Mouse (Mus musculus) spleen, adult 2 months (tissue): Measurements from ENCODE around the gene Gm13272. TPM values are rescaled to one million over a fixed set of nuclear protein-coding genes. Genes with fewer than 3 reads are reported as not detected.
"Not testable (repeated sequence)": the region's sequence is repeated elsewhere in the genome, so short reads cannot be mapped to it uniquely, and the experiment has no call there.

Source experiments
- DNase-seq, 2 experiments: peaks; one replicate each; pipeline versions ENCODE4 v3.0.0 to v3.0.0-alpha.2; 2012 to 2021; ENCODE audit warnings: low spot score in 2 of 2, low read depth in 1 of 2
- H3K27ac ChIP-seq: fragments of 200-500 bp; 2 replicates; pipeline ENCODE4 v1.5.1; 2012; ENCODE audit warnings: low read length, inconsistent platforms; ENCODE audit not compliant: insufficient read depth
- H3K27me3 ChIP-seq: fragments of 200-500 bp; 2 replicates; pipeline ENCODE4 v1.6.1; 2012; ENCODE audit warnings: mild to moderate bottlenecking, moderate library complexity, low read length, inconsistent platforms; ENCODE audit not compliant: control insufficient read depth, insufficient read depth
- H3K36me3 ChIP-seq: fragments of 200-500 bp; 2 replicates; pipeline ENCODE4 v1.6.1; 2012; ENCODE audit warnings: mild to moderate bottlenecking, low read length, inconsistent platforms; ENCODE audit not compliant: control insufficient read depth, insufficient read depth
- H3K4me1 ChIP-seq: fragments of 200-500 bp; 2 replicates; pipeline ENCODE4 v1.6.1; 2011; ENCODE audit warnings: inconsistent platforms; ENCODE audit not compliant: control insufficient read depth, insufficient read depth, insufficient read length
- H3K4me3 ChIP-seq: fragments of 200-500 bp; 2 replicates; pipeline ENCODE4 v1.5.1; 2011; ENCODE audit warnings: mild to moderate bottlenecking, inconsistent platforms; ENCODE audit not compliant: insufficient read depth, insufficient read length; ENCODE audit errors: extremely low read depth
- CTCF ChIP-seq: fragments of 200-500 bp; IDR thresholded peaks from 2 replicates; pipeline ENCODE4 v1.5.1; 2011; ENCODE audit warnings: mild to moderate bottlenecking, inconsistent platforms; ENCODE audit not compliant: insufficient read depth, insufficient read length, insufficient replicate concordance; ENCODE audit errors: extremely low read depth
- WGBS: fragments of 180-500 bp; shearing (Covaris S2); methylation state at CpG from one replicate; pipeline ENCODE4 v1.1.7; 2018; 5-methylcytosine and 5-hydroxymethylcytosine counted together
- polyA plus RNA-seq: library from polyadenylated mRNA; depleted of rRNA; stranded (reverse); fragments of >200 nt; gene quantifications from 2 replicates; pipeline ENCODE4 v1.2.3, GENCODE M21; 2012

The Gm13272 gene
- polyA plus RNA-seq, 1 experiment: not detected

DNA sequence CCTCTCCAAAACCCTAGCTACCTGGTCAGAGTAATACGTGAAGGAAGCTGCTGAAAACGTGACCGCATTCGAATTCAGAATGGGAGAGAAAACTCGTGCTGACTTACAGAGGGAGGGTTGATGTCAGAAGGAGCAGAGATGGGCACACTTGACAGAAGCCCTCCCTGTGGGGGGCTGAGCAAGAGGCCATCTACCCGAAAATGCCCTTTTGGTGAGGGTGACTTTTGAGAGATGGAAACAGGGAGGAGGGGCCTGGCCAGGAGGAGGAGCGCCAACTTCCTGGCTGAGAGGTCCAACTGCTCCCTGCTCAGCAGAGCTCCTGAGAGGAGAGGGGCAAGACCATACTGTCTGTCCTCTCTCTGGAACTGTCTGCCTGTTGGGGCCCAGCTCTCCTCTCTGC is 2.2 kb downstream of the Gm13272 start, which contains the start of gene Ifnz:
Ifnz (plus strand) TSS at position 301 of the 400 bp plus-strand sequence.
- 2% methylated on average over 5 of the region's 7 CpGs for WGBS
- Histone ChIP-seq H3K27ac (0 out of 2 replicates have a peak within 1 kb of the TSS, but pooled peaks have one; percentile 22), H3K4me3 (peak within 1 kb of the TSS; percentile 39; the same call in 1 of the 2 replicates)
- not testable (repeated sequence) for DNase-seq, H3K27me3 ChIP-seq, H3K4me1 ChIP-seq, H3K36me3 ChIP-seq

DNA sequence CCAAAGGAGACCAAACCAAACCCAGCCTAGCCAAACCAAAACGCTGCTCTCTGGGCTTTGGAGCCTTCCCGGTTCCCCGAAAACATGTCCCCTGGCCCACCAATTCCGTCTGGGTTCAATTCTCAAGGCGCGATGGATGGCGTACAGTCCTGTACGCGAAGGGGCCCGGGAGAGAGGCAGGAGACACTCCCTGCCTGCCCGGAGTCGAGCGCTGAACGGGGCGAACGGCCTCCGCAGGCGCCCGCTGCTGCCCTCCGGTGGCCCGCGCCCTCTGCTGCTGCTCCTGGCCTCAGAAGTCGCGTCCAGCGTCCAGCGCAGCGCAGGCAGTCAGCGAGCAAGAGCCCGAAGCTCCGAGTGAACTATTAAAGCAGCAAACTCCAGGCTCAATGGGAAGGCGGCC is 2.7 kb downstream of the Gm13272 start:
- not testable (repeated sequence) for DNase-seq, H3K36me3 ChIP-seq, H3K4me1 ChIP-seq, H3K27me3 ChIP-seq
- 0 out of 2 replicates have a peak overlapping the region, but pooled peaks have one; percentile 22 for H3K27ac ChIP-seq
- H3K4me3 ChIP-seq: peak overlapping the region; percentile 39; the same call in 1 of the 2 replicates
- WGBS: 0% methylated on average over 3 of the region's 31 CpGs

DNA sequence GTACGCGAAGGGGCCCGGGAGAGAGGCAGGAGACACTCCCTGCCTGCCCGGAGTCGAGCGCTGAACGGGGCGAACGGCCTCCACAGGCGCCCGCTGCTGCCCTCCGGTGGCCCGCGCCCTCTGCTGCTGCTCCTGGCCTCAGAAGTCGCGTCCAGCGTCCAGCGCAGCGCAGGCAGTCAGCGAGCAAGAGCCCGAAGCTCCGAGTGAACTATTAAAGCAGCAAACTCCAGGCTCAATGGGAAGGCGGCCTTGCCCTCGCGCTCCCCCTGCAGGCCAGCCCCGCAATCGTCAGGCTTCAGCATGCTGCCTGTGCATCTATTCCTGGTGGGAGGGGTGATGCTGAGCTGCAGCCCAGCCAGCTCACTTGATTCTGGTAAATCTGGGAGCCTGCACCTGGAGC is 5.8 kb downstream of the Gm13272 start, which contains the start of gene Gm13276:
Gm13276 (plus strand) TSS at position 301 of the 400 bp plus-strand sequence.
- H3K27me3 ChIP-seq, H3K4me1 ChIP-seq, H3K36me3 ChIP-seq, H3K4me3 ChIP-seq, H3K27ac ChIP-seq, DNase-seq: not testable (repeated sequence)
- no CpG with 5 or more reads among the region's 27 CpGs for WGBS

DNA sequence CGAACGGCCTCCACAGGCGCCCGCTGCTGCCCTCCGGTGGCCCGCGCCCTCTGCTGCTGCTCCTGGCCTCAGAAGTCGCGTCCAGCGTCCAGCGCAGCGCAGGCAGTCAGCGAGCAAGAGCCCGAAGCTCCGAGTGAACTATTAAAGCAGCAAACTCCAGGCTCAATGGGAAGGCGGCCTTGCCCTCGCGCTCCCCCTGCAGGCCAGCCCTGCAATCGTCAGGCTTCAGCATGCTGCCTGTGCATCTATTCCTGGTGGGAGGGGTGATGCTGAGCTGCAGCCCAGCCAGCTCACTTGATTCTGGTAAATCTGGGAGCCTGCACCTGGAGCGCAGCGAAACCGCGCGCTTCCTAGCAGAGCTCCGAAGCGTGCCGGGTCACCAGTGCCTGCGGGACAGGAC is 8.8 kb downstream of the Gm13272 start, which contains the start of gene Gm13277:
Gm13277 (plus strand) TSS at position 231 of the 400 bp plus-strand sequence.
- H3K36me3 ChIP-seq, H3K4me1 ChIP-seq, H3K27me3 ChIP-seq, H3K4me3 ChIP-seq, H3K27ac ChIP-seq: not testable (repeated sequence)
- 0% methylated on average over 1 of the region's 28 CpGs for WGBS
- peak in 1 of 2 experiments; percentile 63 for DNase-seq
- TF ChIP-seq CTCF: peak; percentile 28; the same call in 1 of the 2 replicates

DNA sequence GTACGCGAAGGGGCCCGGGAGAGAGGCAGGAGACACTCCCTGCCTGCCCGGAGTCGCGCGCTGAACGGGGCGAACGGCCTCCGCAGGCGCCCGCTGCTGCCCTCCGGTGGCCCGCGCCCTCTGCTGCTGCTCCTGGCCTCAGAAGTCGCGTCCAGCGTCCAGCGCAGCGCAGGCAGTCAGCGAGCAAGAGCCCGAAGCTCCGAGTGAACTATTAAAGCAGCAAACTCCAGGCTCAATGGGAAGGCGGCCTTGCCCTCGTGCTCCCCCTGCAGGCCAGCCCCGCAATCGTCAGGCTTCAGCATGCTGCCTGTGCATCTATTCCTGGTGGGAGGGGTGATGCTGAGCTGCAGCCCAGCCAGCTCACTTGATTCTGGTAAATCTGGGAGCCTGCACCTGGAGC is 11.6 kb downstream of the Gm13272 start, which contains the start of gene Gm13278:
Gm13278 (plus strand) TSS at position 301 of the 400 bp plus-strand sequence.
- WGBS: no CpG with 5 or more reads among the region's 28 CpGs
- H3K27me3 ChIP-seq, H3K36me3 ChIP-seq, H3K4me3 ChIP-seq, DNase-seq, H3K27ac ChIP-seq, H3K4me1 ChIP-seq: not testable (repeated sequence)

- H3K36me3 ChIP-seq, H3K4me1 ChIP-seq, H3K27ac ChIP-seq, H3K4me3 ChIP-seq, H3K27me3 ChIP-seq: not testable (repeated sequence)
- peak in 1 of 2 experiments; percentile 56 for DNase-seq
- 3% methylated on average over 17 of the region's 52 CpGs for WGBS
Observed at GRCm38 (mm10) chr4:88793936-88794675, 14.5 kb downstream of the Gm13272 start, which contains the start of gene Gm13275. Gm13275 (plus strand) TSS chr4:88794487.

GRCm38 (mm10) chr4:88797097-88797496 is 17.4 kb downstream of the Gm13272 start, which contains the start of gene Gm13279:
Gm13279 (plus strand) TSS chr4:88797397.
- WGBS: no CpG with 5 or more reads among the region's 28 CpGs
- not testable (repeated sequence) for H3K4me3 ChIP-seq, H3K27ac ChIP-seq, H3K36me3 ChIP-seq, H3K27me3 ChIP-seq, H3K4me1 ChIP-seq, DNase-seq

GRCm38 (mm10) chr4:88799365-88799764 is 19.7 kb downstream of the Gm13272 start, which contains the start of gene Gm13285:
Gm13285 (plus strand) TSS chr4:88799665.
- H3K27ac ChIP-seq, H3K4me1 ChIP-seq, H3K27me3 ChIP-seq, DNase-seq, H3K4me3 ChIP-seq, H3K36me3 ChIP-seq: not testable (repeated sequence)
- WGBS: 5% methylated on average over 6 of the region's 7 CpGs

DNA sequence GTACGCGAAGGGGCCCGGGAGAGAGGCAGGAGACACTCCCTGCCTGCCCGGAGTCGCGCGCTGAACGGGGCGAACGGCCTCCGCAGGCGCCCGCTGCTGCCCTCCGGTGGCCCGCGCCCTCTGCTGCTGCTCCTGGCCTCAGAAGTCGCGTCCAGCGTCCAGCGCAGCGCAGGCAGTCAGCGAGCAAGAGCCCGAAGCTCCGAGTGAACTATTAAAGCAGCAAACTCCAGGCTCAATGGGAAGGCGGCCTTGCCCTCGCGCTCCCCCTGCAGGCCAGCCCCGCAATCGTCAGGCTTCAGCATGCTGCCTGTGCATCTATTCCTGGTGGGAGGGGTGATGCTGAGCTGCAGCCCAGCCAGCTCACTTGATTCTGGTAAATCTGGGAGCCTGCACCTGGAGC is 23.3 kb downstream of the Gm13272 start, which contains the start of gene Gm13287:
Gm13287 (plus strand) TSS at position 301 of the 400 bp plus-strand sequence.
- H3K27me3 ChIP-seq, H3K36me3 ChIP-seq, H3K4me3 ChIP-seq, H3K4me1 ChIP-seq, DNase-seq, H3K27ac ChIP-seq: not testable (repeated sequence)
- no CpG with 5 or more reads among the region's 29 CpGs for WGBS

GRCm38 (mm10) chr4:88805231-88805630 is 25.6 kb downstream of the Gm13272 start, which contains the start of gene Gm13288:
Gm13288 (plus strand) TSS chr4:88805531.
- WGBS: no CpG with 5 or more reads among the region's 8 CpGs
- H3K4me3 ChIP-seq: 0 out of 2 replicates have a peak within 1 kb of the TSS, but pooled peaks have one; percentile 27
- DNase-seq, H3K27ac ChIP-seq, H3K36me3 ChIP-seq, H3K4me1 ChIP-seq, H3K27me3 ChIP-seq: not testable (repeated sequence)
